10 mouse cellular contexts compared by ENCODE assay signal in genomic region chr5:20680833-20681530, GRCm38 (mm10).
A peak's percentile ranks its signal among the peaks of the same experiment; 100 is the strongest.
DNase-seq lines count a peak whose midpoint lies in the region; ATAC-seq and TF ChIP-seq lines count a peak whose summit lies in the region.
"Had no signal": no experiment of that assay in that cellular context is flagged by ENCODE, and none has a peak within 500 bp of the region (broad histone marks: within the 10 kb centered on the region; RNA-seq: fewer than 3 reads in every experiment).

No protein-coding gene starts in this region.

- H3K27ac ChIP-seq in kidney, adult 2 months (ENCODE audit: insufficient read depth, low read depth, low read length) = no peak overlapping the region
- no peak overlapping the region for H3K27ac ChIP-seq in kidney, embryonic 16.5 days (ENCODE audit: low read length)
- H3K27ac ChIP-seq: midbrain, embryonic 10.5 days had no signal

- H3K36me3 ChIP-seq in kidney, adult 2 months (ENCODE audit: control insufficient read depth, insufficient read depth, low read length) = no peaks in the 10 kb centered on the region
- H3K36me3 ChIP-seq in kidney, embryonic 16.5 days (ENCODE audit: insufficient read depth, low read length) = no peaks in the 10 kb centered on the region
- no peaks in the 10 kb centered on the region for H3K36me3 ChIP-seq in splenic B cell, adult 2 months (ENCODE audit: control insufficient read depth, insufficient read depth, low read length, poor library complexity, severe bottlenecking)
- H3K36me3 ChIP-seq: midbrain, embryonic 10.5 days had no signal

- TF ChIP-seq POLR2A in kidney, adult 2 months (IDR thresholded peaks at IDR 0.05; ENCODE audit: low read depth, low read length) = no peak

- H3K9me3 ChIP-seq in kidney, embryonic 16.5 days (ENCODE audit: low read length) = no peaks in the 10 kb centered on the region
- H3K9me3 ChIP-seq: midbrain, embryonic 10.5 days had no signal

- intact Hi-C loops in left cerebral cortex, postnatal 25 days (cut with DNase I) = no loop called here

- no peak; the same call in 1 of the 2 replicates for ATAC-seq in kidney, embryonic 16.5 days (ENCODE audit: low FRiP score, low TSS enrichment)

- no peak overlapping the region for H3K4me3 ChIP-seq in kidney, adult 2 months (ENCODE audit: insufficient read depth, low read depth, low read length)
- H3K4me3 ChIP-seq in kidney, embryonic 16.5 days (ENCODE audit: low read length) = no peak overlapping the region
- H3K4me3 ChIP-seq: erythroblast, embryonic 14.5 days; midbrain, embryonic 10.5 days had no signal

- DNase-seq in kidney, adult 2 months = peak; percentile 4
- peak; percentile 7 for DNase-seq in thymus, postnatal 0 days (ENCODE audit: low spot score)
- DNase-seq in thymus, adult 18-20 months = no peak
- peak; percentile 54 to 91 for DNase-seq in left cerebral cortex, postnatal 25 days (ENCODE audit: low spot score in 2 of 2)
- peak; percentile 81 for DNase-seq in splenic B cell, adult 2 months (ENCODE audit: low read depth, low spot score)
- DNase-seq in gastrocnemius, postnatal 10 days = no peak
- DNase-seq in layer of hippocampus, postnatal 25 days (ENCODE audit: extremely low spot score in 1 of 2, low spot score in 1 of 2) = no peak

- H3K4me1 ChIP-seq in kidney, adult 2 months (ENCODE audit: control insufficient read depth, insufficient read depth, low read length) = 0 out of 2 replicates have a peak, but pooled peaks cover 2% of the 10 kb centered on the region
- 0 out of 2 replicates have a peak, but pooled peaks cover 5% of the 10 kb centered on the region for H3K4me1 ChIP-seq in kidney, embryonic 16.5 days (ENCODE audit: insufficient read depth, low read length)

- no peaks in the 10 kb centered on the region for H3K27me3 ChIP-seq in kidney, adult 2 months (replicated peaks; ENCODE audit: control insufficient read depth, insufficient read depth, low read length)
- H3K27me3 ChIP-seq in kidney, embryonic 16.5 days (ENCODE audit: insufficient read depth, low read length) = no peaks in the 10 kb centered on the region
- H3K27me3 ChIP-seq in splenic B cell, adult 2 months (ENCODE audit: control insufficient read depth, insufficient read depth, low read length, poor library complexity, severe bottlenecking) = no peaks in the 10 kb centered on the region

- no peak for TF ChIP-seq CTCF in kidney, adult 2 months (conservative IDR thresholded peaks at IDR 0.05; ENCODE audit: insufficient read depth, insufficient read length, low read depth, low read length)

- no peak overlapping the region for H3K9ac ChIP-seq in kidney, embryonic 16.5 days (replicated peaks; ENCODE audit: low read length)

- H3K4me2 ChIP-seq in kidney, embryonic 16.5 days (replicated peaks; ENCODE audit: low read depth, low read length) = no peak overlapping the region

- WGBS in kidney, adult 2 months = 58% methylated on average over 15 of the region's 15 CpGs
- WGBS in kidney, embryonic 16.5 days = 44% methylated on average over 15 of the region's 15 CpGs

Comparison
In these comparisons a context has a peak if more than half of its experiments do, and no peak if none do; other contexts are left out.
1. DNase-seq: peak in kidney, adult 2 months (single experiment), thymus, postnatal 0 days (single experiment), left cerebral cortex, postnatal 25 days (2 of 2) and splenic B cell, adult 2 months (single experiment); none in thymus, adult 18-20 months (0 of 2), gastrocnemius, postnatal 10 days (single experiment) and layer of hippocampus, postnatal 25 days (0 of 2).